Mouse (Mus musculus) MEL-GATA-1-ER (cell line): ENCODE results near the gene Myo1g.

ENCODE experiments used
- DNase-seq: peaks from one replicate; pipeline ENCODE4 v3.0.0-alpha.2; 2012; ENCODE audit warnings: low read depth; ENCODE audit errors: extremely low read depth

Myo1g gene

GRCm38 (mm10) chr11:6489257-6489656, 31.5 kb downstream of the Myo1g start:
- DNase-seq, result no peak

DNA sequence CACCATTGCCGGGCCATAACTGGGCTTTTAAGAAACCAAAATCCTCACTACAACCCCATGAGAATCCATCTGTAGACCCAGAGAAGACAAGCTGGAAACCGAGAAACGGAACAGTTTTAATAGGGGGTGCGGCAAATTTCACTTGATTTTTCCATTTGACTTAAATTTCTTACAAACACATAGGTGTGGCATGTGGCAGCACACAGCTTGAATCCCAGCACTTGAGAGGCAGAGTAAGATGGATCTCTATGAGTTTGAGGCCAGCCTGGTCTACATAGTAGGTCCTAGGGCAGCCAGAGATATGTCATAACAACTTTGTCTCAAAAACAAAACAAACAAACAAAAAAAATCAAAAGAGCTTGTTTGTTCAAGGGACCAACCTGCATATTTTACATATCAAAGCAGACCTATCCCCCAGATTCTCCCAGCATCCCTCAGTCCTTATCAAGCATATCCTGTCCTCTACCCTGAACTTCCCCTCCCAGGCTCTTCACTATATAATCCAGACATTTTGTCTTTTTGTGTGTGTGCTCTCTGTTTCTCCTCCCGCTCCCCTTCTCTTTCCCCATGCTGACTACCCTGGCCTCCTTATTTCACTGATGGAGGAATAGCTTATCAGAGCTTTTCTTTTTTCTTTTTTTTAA, 32.6 kb downstream of the Myo1g start:
- DNase-seq, result no peak

DNA sequence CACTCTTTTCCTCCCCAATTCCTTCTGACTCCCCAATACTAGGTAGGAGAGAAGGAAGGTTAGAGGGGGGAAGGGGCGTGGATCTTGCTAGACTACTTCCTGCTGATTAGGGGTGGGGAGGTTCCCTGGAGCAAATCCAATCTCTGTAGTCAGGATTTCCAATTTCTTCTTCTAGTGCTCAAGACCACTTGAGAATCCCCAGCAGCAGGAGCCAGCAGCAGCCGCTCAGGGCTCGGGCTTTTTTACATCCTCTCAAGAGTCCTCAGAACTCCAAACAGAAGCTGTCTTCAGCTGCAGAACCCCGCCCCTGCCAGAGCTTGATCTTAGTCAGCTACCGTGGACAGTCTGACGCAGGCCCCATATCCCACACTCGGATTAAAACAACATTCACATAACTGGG, 33.3 kb downstream of the Myo1g start:
- no peak for DNase-seq

DNA sequence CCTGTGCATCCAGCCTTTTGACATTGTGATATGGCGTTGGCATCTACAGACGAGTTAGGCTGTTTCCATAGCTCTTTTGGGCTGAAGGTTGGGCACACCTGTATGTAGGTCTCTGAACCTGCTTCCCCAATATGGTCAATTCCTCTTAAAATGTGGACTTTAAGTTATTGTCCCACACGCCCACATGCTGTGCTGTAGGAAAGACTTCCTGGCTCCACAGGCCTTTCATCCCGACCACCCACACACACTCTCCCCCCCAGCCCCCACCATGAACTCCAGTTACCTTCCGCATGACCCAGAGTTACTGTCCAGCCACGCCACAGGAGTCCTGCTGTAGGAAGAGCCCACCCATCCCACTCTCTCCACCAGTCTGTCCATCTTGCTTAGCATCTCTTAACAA, 33.8 kb downstream of the Myo1g start:
- DNase-seq, result no peak

DNA sequence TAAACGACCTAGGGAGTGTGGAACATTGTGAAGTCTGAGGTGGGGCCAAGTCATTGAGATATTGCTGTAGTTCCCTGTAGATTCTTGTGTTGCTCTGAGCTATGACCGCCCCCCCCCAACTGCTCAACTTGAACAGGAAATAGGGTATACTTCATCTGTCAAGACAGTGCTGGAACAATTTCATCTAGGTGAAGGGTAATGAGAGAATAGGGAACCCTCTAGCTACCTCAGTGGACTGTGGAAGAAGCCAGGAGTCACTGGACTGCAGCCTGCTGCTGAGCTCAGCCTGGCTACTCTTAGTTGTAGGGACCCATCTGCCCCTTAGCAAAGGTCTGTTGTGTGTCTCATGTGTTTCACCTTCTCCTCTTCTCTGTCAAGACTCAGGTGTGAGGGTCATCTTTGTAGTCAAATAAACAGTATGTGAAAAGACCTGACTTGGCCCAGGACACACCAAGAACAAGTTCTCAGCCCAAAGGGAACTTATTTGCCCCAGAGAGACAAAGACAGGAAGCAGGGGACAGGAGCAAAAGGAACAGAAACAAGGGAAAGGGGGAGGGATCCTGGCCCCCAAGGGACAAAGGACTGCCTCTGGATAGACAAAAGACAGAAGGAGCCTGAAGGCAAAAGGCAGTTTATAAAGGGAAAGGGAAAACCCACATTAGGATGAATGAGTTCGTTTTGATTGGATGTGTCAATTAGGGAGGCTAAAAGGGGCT, 36.4 kb downstream of the Myo1g start:
- DNase-seq, result no peak

DNA sequence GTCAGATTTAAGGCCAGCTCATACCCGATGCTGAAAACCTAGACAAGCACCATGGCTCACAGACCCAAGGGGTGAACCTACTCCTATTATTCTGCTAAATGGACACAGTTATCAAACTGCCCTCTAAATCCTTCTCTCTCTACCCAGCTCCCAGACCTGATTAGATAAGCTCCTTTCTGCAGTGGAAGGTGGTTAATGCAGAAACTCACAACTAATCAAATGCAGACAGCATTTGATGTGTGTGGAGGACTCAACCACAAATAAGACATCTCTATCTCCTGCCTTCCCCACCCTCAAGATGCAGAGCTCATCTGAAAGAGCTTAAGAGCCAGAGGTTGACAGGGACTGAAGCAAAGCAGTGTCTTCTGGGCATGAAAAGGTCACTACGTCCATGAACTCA, 37.7 kb downstream of the Myo1g start:
- no peak for DNase-seq

DNA sequence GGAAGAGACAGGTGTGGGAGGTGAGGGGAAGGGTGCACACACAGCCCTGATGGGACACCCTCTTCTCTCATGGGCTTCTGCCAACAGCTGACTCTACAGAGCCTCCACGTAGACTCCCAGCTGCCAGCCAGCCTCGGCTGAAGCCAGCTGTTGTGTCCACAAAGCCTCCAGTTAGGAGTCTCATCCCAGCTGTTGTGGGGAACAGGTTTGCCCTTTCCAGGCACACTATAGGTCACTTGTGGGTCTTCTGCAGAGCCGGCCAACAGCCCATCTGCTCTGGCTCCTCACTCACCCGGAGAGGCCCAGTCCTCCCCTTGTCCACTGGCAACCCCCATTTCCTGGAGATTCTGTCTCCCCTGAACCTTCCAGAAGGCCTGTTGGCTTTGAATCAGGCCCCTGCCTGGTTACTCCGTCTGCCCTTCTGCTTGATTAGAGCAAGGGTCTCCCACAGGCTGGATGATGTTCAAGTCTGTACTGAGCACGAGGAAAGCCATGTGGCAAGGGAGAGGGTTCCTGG, 39.0 kb downstream of the Myo1g start:
- no peak for DNase-seq

GRCm38 (mm10) chr11:6480681-6481405, 39.9 kb downstream of the Myo1g start:
- no peak for DNase-seq

GRCm38 (mm10) chr11:6480191-6480590, 40.6 kb downstream of the Myo1g start:
- no peak for DNase-seq

DNA sequence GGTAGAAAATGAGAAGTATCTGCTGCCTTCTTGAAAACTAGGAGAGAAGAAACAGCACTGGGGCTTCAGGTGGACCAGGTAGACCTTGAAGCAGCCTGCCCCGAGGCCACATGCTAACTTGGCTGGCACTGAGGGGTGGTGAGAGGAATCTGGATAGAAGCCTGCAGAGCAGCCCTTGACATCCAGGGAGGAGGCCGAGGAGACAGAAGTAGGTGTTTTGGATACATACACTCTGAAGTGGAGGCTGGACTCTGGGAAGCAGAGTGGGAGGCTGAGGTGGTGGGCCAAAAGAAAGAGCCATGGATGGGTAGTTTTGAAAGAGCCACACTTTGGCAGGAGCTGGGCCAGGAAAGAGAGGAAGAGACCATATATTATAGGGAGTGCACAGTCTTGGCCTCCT, 41.5 kb downstream of the Myo1g start:
- DNase-seq, result no peak

DNA sequence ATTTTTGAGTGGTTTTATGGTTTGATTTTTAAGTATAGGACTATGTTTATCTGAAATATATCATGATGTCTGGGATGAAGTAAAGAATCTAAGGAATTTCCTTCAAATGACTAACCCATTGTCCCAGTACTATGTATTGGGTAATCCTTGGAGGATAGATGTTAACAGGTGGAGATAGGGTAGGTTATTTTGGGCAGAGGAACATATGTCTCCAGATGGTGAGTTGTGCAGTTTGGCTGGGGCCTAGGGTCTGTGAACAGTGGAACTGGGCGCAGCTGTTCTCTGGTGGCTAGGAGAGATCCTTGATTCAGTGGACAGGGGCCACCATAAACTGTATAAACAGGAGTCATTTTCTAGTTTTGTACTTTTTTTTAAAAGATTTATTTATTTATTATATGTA, 43.4 kb downstream of the Myo1g start:
- DNase-seq, result no peak

DNA sequence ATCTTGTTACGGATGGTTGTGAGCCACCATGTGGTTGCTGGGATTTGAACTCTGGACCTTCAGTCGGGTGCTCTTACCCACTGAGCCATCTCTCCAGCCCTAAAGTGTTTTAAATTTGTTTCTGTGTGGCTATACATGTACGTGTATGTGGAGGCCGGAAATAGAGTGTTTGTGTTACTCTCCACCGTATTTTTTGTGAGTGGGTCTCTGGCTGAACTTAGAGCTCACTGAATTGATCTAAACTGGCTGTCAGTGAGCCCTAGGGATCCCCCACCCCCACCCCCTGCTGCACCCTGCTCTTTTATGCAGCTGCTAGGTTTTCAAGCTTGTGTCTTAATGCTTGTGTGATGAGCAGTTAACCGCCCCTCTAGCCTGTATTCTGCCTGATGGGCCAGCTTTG, 43.9 kb downstream of the Myo1g start:
- DNase-seq, result no peak

- DNase-seq, result no peak
Measured at GRCm38 (mm10) chr11:6475867-6476484, 44.8 kb downstream of the Myo1g start, which contains the start of gene Purb. Gene Purb (minus strand): TSS chr11:6475917.

- no peak for DNase-seq
Measured at GRCm38 (mm10) chr11:6474874-6475731, 45.7 kb downstream of the Myo1g start.

DNA sequence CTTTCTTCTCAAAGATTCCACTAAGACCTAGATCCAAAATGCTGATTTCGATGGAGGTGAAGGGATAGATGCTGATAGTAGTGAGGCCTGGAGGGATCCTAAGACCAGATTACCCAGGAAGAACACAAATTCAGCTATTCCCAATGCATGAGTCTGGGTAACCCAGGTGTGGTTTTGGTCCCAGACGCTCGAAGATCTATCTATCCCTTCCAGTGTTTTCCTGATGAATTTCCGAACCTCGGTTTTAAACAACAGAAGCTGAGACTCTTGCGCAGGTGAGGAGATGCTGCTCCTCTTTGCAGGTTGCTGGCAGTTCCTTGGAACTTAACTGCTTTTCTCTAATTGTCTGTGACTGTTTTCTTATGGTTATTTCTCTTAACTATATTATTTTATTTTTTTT, 46.4 kb downstream of the Myo1g start:
- DNase-seq, result no peak

GRCm38 (mm10) chr11:6472076-6472475, 48.7 kb downstream of the Myo1g start:
- no peak for DNase-seq

GRCm38 (mm10) chr11:6471493-6471892, 49.3 kb downstream of the Myo1g start:
- no peak for DNase-seq

- DNase-seq, result no peak
Measured at GRCm38 (mm10) chr11:6471054-6471453, 49.7 kb downstream of the Myo1g start.

DNA sequence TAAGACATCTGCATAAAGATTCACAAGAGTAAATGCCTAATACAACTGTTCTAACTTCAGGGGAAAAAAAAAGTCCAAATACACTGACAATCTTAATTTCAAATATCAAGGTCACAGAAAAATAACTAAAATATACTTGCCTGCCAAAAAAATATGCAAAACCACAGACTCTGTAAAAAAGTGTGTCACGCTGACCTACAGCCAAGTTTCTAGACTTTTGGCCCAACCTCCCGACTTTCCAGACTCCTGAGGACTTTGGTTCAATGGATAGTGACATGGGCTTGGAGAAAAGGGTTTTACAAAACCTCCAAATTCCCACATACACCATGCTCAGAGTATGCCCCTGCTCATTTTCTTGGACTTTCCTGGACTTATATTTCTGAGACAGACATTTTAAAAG, 52.2 kb downstream of the Myo1g start:
- DNase-seq, result no peak

- DNase-seq, result peak; percentile 68
Measured at GRCm38 (mm10) chr11:6465122-6465521, 55.6 kb downstream of the Myo1g start.
